Mouse (Mus musculus) thymus, adult 2 months (tissue): ENCODE data around the gene Ndufa1. TPM values are rescaled to one million over a fixed set of nuclear protein-coding genes. Genes with fewer than 3 reads are reported as not detected.
A peak's percentile ranks its signal among the peaks of the same experiment; 100 is the strongest.
"Not testable (repeated sequence)": the region's sequence is repeated elsewhere in the genome, so short reads cannot be mapped to it uniquely, and the experiment has no call there.

Source experiments
- DNase-seq: peaks from one replicate; pipeline ENCODE4 v3.0.0; 2021
- H3K27ac ChIP-seq: fragments of 200-500 bp; 2 replicates; pipeline ENCODE4 v1.5.1; 2012; ENCODE audit warnings: low read length, control low read depth; ENCODE audit not compliant: control insufficient read depth, insufficient read depth
- H3K27me3 ChIP-seq: fragments of 200-500 bp; 2 replicates; pipeline ENCODE4 v1.6.1; 2012; ENCODE audit warnings: mild to moderate bottlenecking, low read length, moderate library complexity, mixed read lengths; ENCODE audit not compliant: control insufficient read depth, insufficient read depth
- H3K36me3 ChIP-seq: fragments of 200-500 bp; 2 replicates; pipeline ENCODE4 v1.6.1; 2012; ENCODE audit warnings: mild to moderate bottlenecking, low read length, moderate library complexity; ENCODE audit not compliant: control insufficient read depth, insufficient read depth
- H3K4me1 ChIP-seq: fragments of 200-500 bp; replicated peaks from 2 replicates; pipeline ENCODE4 v1.6.1; 2012; ENCODE audit warnings: low read length; ENCODE audit not compliant: control insufficient read depth, insufficient read depth
- H3K4me3 ChIP-seq: fragments of 200-500 bp; 2 replicates; pipeline ENCODE4 v1.5.1; 2012; ENCODE audit warnings: mild to moderate bottlenecking, low read length, control low read depth, moderate library complexity; ENCODE audit not compliant: control insufficient read depth, insufficient read depth
- CTCF ChIP-seq: fragments of 200-500 bp; IDR thresholded peaks from 2 replicates; pipeline ENCODE4 v1.5.1; 2012; ENCODE audit warnings: mild to moderate bottlenecking, control low read depth, low read length, moderate library complexity, borderline replicate concordance; ENCODE audit not compliant: control insufficient read depth, poor library complexity, insufficient read depth; ENCODE audit errors: extremely low read depth
- POLR2A ChIP-seq: fragments of 200-500 bp; IDR thresholded peaks from 2 replicates; pipeline ENCODE4 v1.6.1; 2012; ENCODE audit warnings: mild to moderate bottlenecking, low read length, control low read depth, moderate library complexity; ENCODE audit not compliant: control insufficient read depth, poor library complexity, insufficient read depth; ENCODE audit errors: extremely low read depth
- WGBS: fragments of 180-500 bp; shearing (Covaris S2); methylation state at CpG from one replicate; pipeline ENCODE4 v1.1.7; 2018; 5-methylcytosine and 5-hydroxymethylcytosine counted together
- polyA plus RNA-seq: library from polyadenylated mRNA; depleted of rRNA; stranded (reverse); fragments of >200 nt; gene quantifications from 2 replicates; pipeline ENCODE4 v1.2.3, GENCODE M21; 2012; rRNA removed

Ndufa1 gene
- 224 and 326 TPM in 2 replicates for polyA plus RNA-seq

DNA sequence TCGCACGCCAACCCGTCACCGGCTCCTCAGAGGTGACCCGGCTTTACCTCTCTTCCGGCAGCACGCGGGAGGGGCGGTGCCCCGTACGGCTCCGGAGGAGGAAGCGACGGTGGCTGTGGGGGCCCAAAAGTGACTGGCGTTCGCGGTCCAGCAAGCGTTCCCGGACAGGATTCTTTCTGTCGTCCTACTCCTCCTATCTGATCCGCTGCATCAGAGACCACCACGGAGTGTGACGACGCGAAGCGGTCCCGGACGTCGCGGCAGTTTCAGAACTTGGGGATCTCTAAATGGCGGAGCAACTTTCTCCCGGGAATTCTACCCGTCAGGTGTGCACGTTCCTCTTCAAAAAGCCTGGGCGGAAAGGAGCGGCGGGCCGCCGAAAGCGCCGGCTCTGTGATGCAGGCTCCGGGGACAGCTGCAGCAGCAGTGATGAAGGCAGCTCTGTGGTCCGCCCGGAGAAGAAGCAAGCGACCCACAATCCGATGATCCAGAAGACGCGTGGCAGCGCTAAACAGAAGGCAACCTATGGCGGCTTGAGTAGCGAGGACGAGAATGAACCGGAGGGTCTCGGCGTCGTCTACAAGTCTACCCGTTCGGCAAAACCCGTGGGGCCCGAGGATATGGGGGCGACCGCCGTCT lies at the start of gene Ndufa1, which contains the start of gene Rnf113a1:
Gene Ndufa1, minus strand, starts transcription at position 59 of the 639 bp plus-strand sequence.
Gene Rnf113a1, plus strand, starts transcription at position 141 of the 639 bp plus-strand sequence.
- no peak for TF ChIP-seq POLR2A
- TF ChIP-seq CTCF, result no peak
- Histone ChIP-seq H3K4me3 (peak within 1 kb of the TSS; percentile 99), H3K4me1 (peaks cover 5% of the 10 kb centered on the region), H3K27ac (peak within 1 kb of the TSS; percentile 29; the same call in 1 of the 2 replicates), H3K27me3 (no peaks in the 10 kb centered on the region), H3K36me3 (no peaks in the 10 kb centered on the region)
- peak; percentile 85 for DNase-seq
- under 1% methylated on average over 62 of the region's 63 CpGs for WGBS

DNA sequence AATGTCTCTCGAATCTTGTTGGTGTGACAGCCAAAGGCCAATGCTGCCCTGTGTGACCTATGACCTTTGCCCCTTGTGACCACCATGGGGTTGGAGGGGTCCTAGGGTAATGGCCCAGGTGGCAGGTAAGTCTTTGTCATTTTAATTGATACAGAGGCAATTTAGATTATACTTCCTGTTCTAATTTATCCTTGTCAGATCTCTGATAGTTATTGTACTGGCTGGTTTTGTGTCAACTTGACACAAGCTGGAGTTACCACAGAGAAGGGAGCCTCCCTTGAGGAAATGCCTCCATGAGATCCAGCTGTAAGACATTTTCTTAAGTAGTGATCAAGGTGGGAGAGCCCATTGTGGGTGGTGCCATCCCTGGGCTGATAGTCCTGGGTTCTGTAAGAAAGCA lies 31.2 kb upstream of the Ndufa1 start, which contains the start of gene Rhox1:
Gene Rhox1, minus strand, starts transcription at position 101 of the 400 bp plus-strand sequence.
- H3K27me3 ChIP-seq, H3K4me3 ChIP-seq, H3K27ac ChIP-seq, DNase-seq, H3K36me3 ChIP-seq, H3K4me1 ChIP-seq: not testable (repeated sequence)
- WGBS, result 95% methylated on average over 1 of the region's 1 CpGs

DNA sequence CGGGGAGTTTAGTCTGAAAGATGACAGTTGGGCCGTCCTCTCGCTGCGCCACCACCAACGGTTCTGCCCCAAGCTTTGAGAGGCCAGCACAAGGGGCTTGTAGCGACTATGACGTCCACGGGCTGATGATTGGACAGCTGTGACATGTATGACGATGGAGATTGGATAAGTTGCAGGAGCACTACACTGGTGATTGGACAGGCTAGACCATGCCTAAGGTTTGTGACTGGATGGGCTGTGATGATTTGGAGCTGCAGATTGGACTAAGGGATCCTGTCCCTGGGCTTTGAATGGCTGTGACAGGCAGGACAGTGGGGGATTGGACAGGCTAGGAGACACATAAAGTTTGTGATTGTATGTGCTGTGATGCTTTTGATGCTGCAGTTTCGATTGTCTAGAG lies 20.0 kb upstream of the Ndufa1 start, which contains the start of gene Gm9:
Gene Gm9, minus strand, starts transcription at position 101 of the 400 bp plus-strand sequence.
- TF ChIP-seq POLR2A (no peak), CTCF (no peak)
- 95% methylated on average over 10 of the region's 10 CpGs for WGBS
- H3K27ac ChIP-seq, result no peak within 1 kb of the TSS

DNA sequence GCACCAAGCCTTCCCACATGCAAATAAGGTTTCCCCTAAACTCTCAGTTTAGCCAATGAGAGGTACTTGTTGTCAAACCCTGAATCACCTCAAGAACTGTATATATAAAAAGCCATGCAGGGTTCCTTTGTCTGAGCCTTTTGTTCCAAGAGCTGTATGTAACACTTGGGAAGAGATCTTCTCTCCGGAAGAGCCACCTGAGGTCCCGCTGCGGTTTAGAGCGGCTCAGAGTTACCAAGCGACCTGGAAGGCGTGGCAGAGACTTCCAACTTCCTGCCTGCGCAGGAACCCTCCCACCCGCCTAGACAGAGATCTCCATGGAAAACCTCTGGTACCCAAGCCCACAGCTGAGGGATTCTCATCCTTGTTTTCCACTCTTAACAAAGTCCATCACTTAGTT lies 7.7 kb upstream of the Ndufa1 start:
- TF ChIP-seq CTCF (no peak), POLR2A (no peak)
- DNase-seq, result no peak
- Histone ChIP-seq H3K4me1 (no peaks in the 10 kb centered on the region), H3K27me3 (no peaks in the 10 kb centered on the region), H3K27ac (no peak overlapping the region), H3K4me3 (no peak overlapping the region), H3K36me3 (no peaks in the 10 kb centered on the region)
- WGBS, result 67% methylated on average over 8 of the region's 8 CpGs

More for the DNA sequence above, 20.0 kb upstream of the Ndufa1 start, which contains the start of gene Gm9:
- Histone ChIP-seq H3K4me3 (no peak within 1 kb of the TSS), H3K27me3 (no peaks in the 10 kb centered on the region), H3K4me1 (no peaks in the 10 kb centered on the region), H3K36me3 (no peaks in the 10 kb centered on the region)
- no peak for DNase-seq

DNA sequence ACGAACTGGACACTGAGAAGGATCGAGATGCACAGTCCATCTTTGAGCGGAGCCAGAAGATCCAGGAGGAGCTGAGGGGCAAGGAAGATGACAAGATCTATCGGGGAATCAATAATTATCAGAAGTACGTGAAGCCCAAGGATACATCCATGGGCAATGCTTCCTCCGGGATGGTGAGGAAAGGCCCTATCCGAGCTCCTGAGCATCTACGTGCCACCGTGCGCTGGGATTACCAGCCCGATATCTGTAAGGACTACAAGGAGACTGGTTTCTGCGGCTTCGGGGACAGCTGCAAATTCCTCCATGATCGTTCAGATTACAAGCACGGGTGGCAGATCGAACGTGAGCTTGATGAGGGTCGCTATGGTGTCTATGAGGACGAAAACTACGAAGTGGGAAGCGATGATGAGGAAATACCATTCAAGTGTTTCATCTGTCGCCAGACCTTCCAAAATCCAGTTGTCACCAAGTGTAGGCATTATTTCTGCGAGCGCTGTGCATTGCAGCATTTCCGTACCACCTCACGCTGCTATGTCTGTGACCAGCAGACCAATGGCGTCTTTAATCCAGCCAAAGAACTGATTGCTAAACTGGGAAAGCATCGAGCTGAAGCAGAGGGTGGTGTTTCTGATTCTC lies 899 bp upstream of the Ndufa1 start:
- TF ChIP-seq CTCF (no peak), POLR2A (no peak)
- H3K27me3 ChIP-seq, result no peaks in the 10 kb centered on the region
- peak overlapping the region; percentile 99 for H3K4me3 ChIP-seq
- H3K4me1 ChIP-seq, result peaks cover 5% of the 10 kb centered on the region
- peak overlapping the region; percentile 29; the same call in 1 of the 2 replicates for H3K27ac ChIP-seq
- WGBS, result 11% methylated on average over 28 of the region's 28 CpGs
- DNase-seq, result peak; percentile 1
- no peaks in the 10 kb centered on the region for H3K36me3 ChIP-seq

DNA sequence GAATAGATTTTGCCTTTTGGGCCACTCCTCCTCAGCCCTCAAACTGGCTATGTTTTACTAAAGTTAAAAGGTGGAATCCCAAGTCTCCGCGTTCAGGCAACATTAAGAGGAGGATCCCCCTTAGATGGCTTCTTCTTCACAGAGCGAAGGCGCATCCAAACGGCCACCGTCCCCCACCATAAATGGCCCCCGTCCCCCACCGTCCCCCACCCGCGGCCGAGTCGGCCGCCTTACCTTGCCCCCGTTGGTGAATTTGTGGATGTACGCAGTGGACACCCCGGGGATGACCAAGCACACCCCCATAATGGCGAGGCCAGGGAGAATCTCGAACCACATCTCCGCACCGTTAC lies 233 bp downstream of the Ndufa1 start:
- H3K27ac ChIP-seq, result no peak overlapping the region
- H3K4me3 ChIP-seq, result peak overlapping the region; percentile 99
- peaks cover 5% of the 10 kb centered on the region for H3K4me1 ChIP-seq
- no peak for DNase-seq
- H3K36me3 ChIP-seq, result no peaks in the 10 kb centered on the region
- no peak for TF ChIP-seq POLR2A
- no peak for TF ChIP-seq CTCF
- no peaks in the 10 kb centered on the region for H3K27me3 ChIP-seq
- 5% methylated on average over 20 of the region's 20 CpGs for WGBS

DNA sequence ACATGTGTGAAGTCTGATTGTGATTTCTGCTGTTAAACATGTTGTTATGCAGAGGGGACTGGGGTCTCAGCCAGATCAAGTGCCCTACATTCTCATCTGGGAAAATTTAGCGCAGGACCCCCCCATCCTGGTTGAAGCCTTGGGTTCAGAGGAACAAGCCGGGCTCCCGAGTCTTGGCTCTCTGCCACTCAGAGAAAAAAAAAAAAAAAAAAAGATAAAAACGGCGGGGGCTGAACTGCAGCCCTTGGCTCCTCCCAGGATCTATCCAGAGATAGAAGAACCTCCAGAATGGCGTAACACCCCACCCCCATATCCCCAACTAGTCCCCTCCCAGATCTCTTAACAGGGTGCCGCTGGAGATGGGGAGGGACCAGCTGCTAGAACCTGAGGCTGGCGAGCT lies 6.6 kb downstream of the Ndufa1 start:
- DNase-seq, H3K4me1 ChIP-seq, H3K27ac ChIP-seq, H3K4me3 ChIP-seq, H3K27me3 ChIP-seq, H3K36me3 ChIP-seq: not testable (repeated sequence)
- 89% methylated on average over 8 of the region's 8 CpGs for WGBS
